Mouse (Mus musculus) embryonic facial prominence, embryonic 10.5 days (tissue): ENCODE results near the gene Fndc11. TPM values are rescaled to one million over a fixed set of nuclear protein-coding genes. Genes with fewer than 3 reads are reported as not detected.
"Not testable (repeated sequence)": the region's sequence is repeated elsewhere in the genome, so short reads cannot be mapped to it uniquely, and the experiment has no call there.

Experiments used
- DNase-seq: peaks from one replicate; pipeline ENCODE4 v3.0.0-alpha.2; 2017; ENCODE audit warnings: low spot score
- H3K27ac ChIP-seq: fragments of 300-500 bp; sonication (generic); replicated peaks from 2 replicates; pipeline ENCODE4 v1.5.1; 2016; ENCODE audit warnings: mild to moderate bottlenecking
- H3K27me3 ChIP-seq: fragments of 300-500 bp; sonication (generic); replicated peaks from 2 replicates; pipeline ENCODE4 v1.6.1; 2016; ENCODE audit warnings: low read depth, mild to moderate bottlenecking; ENCODE audit not compliant: poor library complexity, severe bottlenecking
- H3K36me3 ChIP-seq: fragments of 300-500 bp; sonication (generic); replicated peaks from 2 replicates; pipeline ENCODE4 v1.6.1; 2016; ENCODE audit warnings: mild to moderate bottlenecking, moderate library complexity
- H3K4me1 ChIP-seq: fragments of 300-500 bp; sonication (generic); 2 replicates; pipeline ENCODE4 v1.6.1; 2016
- H3K4me3 ChIP-seq: fragments of 300-500 bp; sonication (generic); 2 replicates; pipeline ENCODE4 v1.5.1; 2016; ENCODE audit warnings: mild to moderate bottlenecking, moderate library complexity
- H3K9me3 ChIP-seq: fragments of 300-500 bp; sonication (generic); 2 replicates; pipeline ENCODE4 v1.6.1; 2016; ENCODE audit warnings: mild to moderate bottlenecking
- WGBS: fragments of 180-500 bp; shearing (Covaris S2); methylation state at CpG from one replicate; pipeline ENCODE4 v1.1.7; 2016; 5-methylcytosine and 5-hydroxymethylcytosine counted together
- polyA plus RNA-seq: library from polyadenylated mRNA; unstranded; fragments of >200 nt; fragmentation: Nextera tagmentation; extraction: Ambion mirVana; gene quantifications from 2 replicates; pipeline ENCODE4 v1.2.1, GENCODE M21; 2016

The Fndc11 gene
- polyA plus RNA-seq: 0.25 and 0.26 TPM in 2 replicates

DNA sequence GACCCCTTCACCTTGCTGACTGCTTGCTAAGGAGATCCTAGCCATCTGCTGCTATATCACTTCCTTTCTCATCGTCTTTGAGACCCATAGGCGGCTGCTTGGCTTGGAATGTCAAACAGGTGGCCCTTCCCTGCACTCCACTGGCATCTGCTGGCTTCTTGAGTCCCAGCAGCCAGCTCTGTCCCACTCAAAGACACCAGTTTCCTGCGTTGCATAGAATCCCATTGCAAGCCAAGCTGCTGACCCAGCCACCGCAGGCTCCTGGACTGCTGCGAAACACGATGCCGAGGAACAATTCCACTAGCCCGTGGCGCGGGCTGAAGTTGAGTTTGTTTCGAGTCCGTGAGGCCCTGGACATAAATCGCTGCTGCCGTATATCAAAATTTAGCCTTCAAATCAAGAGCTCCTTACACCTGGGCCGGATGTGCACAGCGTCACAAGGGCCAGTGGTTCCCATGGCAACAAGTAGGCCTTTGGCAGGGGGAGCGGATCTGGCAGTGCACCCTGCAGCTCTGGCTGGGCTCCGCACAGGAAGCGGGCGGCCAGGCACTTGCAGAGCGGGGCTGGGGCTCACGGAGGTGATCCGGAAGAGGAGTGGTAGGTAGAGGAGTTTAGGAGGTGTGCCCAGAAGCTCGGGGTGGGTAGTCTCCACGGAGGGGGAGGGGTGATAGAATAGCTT is at the start of gene Fndc11:
TSS of gene Fndc11 (plus strand) at position 476 of the 679 bp plus-strand sequence.
- peak; percentile 88 for DNase-seq
- H3K4me3 ChIP-seq: peak within 1 kb of the TSS; percentile 55
- WGBS: 3% methylated on average over 25 of the region's 25 CpGs
- peaks cover 23% of the 10 kb centered on the region for H3K4me1 ChIP-seq
- H3K27ac ChIP-seq: peak within 1 kb of the TSS; percentile 40
- H3K9me3 ChIP-seq: no peaks in the 10 kb centered on the region
- no peaks in the 10 kb centered on the region for H3K36me3 ChIP-seq
- H3K27me3 ChIP-seq: peaks cover 14% of the 10 kb centered on the region

DNA sequence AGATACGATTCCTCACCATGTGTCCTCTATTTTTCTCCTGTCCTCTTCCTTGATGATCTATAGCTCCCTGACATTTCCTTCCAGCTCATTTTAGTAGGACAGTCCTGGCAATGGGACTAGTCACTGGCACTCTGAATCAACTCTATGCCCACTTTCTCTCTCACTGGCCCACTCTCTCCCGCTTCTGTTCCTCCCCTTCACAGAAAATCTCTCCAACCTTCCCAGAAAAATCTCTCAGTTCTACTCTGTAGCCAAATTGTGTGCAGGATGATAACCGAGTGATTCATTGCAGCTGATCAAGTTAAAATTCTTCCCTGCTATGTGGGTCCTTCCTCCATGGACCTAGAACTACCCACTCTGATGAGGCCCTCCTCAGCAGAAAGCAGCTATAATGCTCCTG is 45.2 kb upstream of the Fndc11 start:
- WGBS: 89% methylated on average over 3 of the region's 3 CpGs
- no peak overlapping the region for H3K4me3 ChIP-seq
- no peak for DNase-seq
- H3K27ac ChIP-seq: no peak overlapping the region
- H3K27me3 ChIP-seq: no peaks in the 10 kb centered on the region
- H3K4me1 ChIP-seq: no peaks in the 10 kb centered on the region
- H3K36me3 ChIP-seq: no peaks in the 10 kb centered on the region
- no peaks in the 10 kb centered on the region for H3K9me3 ChIP-seq

DNA sequence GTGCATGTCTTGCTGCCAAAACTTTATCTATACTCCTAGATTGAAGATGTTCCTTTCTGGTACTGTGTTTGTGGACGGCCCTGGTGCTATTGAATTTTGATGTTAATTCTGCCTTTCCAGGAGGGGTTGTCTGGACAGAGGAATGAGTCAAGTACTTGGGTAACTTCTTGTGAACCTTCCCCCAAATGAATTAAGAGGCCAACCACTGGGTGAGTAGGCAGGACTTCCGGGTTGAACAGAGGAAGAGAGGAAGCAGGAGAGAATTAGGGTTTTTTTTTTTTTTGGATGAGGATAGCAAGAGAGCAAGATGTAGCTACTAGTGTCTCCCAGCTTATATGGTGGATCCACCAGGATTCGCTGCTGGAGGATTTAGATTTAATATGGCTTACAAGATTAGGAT is 41.8 kb upstream of the Fndc11 start:
- Histone ChIP-seq H3K27ac (no peak overlapping the region), H3K4me3 (no peak overlapping the region), H3K9me3 (no peaks in the 10 kb centered on the region), H3K4me1 (no peaks in the 10 kb centered on the region), H3K27me3 (no peaks in the 10 kb centered on the region), H3K36me3 (no peaks in the 10 kb centered on the region)
- DNase-seq: no peak
- WGBS: 83% methylated on average over 3 of the region's 3 CpGs

DNA sequence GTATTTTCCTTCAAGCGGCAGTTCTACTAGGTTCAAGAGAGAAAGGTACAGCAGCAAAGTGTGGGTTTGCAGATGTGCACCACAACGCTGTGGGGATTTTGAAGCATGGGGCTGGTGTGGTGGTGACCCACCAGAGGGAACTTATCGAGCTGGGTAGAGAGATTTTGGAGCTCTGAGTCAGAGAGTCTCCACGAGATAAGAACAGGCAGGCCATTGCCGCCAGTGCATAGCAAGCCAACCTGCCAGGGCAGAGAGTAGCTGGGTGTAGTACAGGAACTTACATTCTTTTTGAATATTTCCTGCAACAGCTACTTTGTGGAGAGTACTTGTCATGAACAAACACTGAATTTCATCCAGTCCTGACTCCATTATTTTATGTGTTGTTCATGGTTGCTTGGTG is 41.3 kb upstream of the Fndc11 start:
- WGBS: 88% methylated on average over 5 of the region's 5 CpGs

DNA sequence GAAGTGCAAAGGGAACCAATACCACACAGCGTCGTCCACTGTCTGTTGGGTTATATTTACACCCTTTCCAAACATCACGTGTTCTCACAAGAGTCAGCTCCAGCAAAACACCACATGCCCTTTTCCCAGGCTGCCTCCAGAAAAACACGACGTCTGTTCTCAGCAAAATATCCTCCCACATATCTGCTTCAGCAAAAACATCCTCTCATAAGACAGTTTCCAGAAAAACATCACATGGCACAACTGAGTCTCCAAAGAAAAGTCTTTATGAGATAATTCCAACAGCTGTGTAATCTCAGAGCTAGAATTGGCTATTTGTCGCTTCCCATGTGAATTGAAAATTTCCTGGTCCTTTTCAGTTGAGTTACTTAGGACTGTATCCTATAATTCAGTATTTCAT is 38.9 kb upstream of the Fndc11 start:
- Histone ChIP-seq H3K27me3 (no peaks in the 10 kb centered on the region), H3K27ac (no peak overlapping the region), H3K9me3 (no peaks in the 10 kb centered on the region), H3K36me3 (no peaks in the 10 kb centered on the region), H3K4me3 (no peak overlapping the region), H3K4me1 (no peaks in the 10 kb centered on the region)
- no peak for DNase-seq
- WGBS: 83% methylated on average over 6 of the region's 6 CpGs

More for the DNA sequence above, 41.3 kb upstream of the Fndc11 start:
- H3K9me3 ChIP-seq: no peaks in the 10 kb centered on the region
- no peaks in the 10 kb centered on the region for H3K36me3 ChIP-seq
- no peak for DNase-seq
- H3K4me1 ChIP-seq: no peaks in the 10 kb centered on the region
- no peaks in the 10 kb centered on the region for H3K27me3 ChIP-seq
- H3K27ac ChIP-seq: no peak overlapping the region
- no peak overlapping the region for H3K4me3 ChIP-seq

DNA sequence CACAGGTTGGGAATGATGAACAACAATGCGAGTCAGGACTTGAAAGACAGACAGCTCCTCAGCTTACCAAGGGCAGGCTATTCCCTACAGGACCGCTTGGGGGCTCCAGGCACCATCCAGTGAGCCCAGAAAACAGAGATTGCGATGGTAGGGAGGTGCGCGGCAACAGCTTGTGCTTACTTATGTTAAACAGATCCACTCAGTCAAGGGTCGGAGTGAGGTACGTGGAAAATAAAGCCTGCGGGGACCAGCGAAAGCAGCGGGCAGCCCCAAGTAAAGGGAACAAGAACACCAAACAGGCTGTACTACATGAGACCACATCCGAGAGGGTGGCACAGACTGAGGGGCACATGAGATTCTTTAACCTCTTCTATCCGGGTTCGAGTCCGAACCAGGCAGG is 33.2 kb upstream of the Fndc11 start:
- Histone ChIP-seq H3K27me3 (no peaks in the 10 kb centered on the region), H3K27ac (peak overlapping the region; percentile 99), H3K4me3 (peak overlapping the region; percentile 70), H3K9me3 (no peaks in the 10 kb centered on the region), H3K36me3 (peaks cover 17% of the 10 kb centered on the region), H3K4me1 (peaks cover 23% of the 10 kb centered on the region)
- WGBS: under 1% methylated on average over 14 of the region's 14 CpGs
- DNase-seq: peak; percentile 90

DNA sequence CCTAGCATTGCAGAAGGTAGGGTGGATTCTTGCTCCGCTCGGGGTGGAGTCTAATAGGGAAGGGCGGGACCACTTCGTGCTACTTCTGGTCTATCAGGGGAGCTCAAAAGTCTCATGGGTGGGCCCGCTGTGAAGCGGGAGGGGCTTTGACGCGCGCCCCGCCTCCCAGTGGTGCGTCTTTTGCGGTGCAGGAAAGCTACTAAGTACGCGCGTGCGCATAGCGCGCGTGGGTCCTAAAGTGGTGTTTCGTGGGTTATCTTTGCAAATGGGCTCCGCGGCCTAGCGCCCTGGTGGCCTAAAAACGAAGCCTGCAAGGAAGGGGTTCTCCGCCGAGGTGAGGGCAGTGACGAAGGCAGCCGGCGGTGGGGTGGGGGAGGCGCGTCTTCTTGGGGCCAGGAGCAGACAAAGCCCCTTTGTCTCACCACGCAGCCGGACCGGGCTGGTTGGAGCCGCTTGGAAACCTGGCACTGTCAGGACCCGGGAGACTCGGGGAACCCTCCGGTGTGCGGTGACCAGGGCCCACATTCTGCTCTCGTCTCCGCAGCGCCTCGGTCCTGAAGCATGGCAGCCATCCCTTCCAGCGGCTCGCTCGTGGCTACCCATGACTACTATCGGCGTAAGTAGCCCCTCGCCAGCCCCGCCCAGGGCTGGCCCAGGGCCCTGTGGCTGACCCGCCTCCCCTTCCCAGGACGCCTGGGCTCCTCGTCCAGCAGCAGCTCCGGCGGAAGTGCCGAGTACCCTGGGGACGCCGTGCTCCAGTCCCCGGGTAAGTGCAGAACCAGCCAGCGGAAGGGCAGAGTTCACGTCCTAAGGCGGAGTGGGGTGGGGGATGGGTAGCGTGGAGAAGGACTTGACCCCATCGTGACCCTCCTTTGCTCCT is 32.5 kb upstream of the Fndc11 start, which contains the start of gene Ppdpf:
TSS of gene Ppdpf (plus strand) at position 127 of the 880 bp plus-strand sequence.
- under 1% methylated on average over 64 of the region's 64 CpGs for WGBS
- DNase-seq: peak; percentile 92
- peaks cover 23% of the 10 kb centered on the region for H3K4me1 ChIP-seq

DNA sequence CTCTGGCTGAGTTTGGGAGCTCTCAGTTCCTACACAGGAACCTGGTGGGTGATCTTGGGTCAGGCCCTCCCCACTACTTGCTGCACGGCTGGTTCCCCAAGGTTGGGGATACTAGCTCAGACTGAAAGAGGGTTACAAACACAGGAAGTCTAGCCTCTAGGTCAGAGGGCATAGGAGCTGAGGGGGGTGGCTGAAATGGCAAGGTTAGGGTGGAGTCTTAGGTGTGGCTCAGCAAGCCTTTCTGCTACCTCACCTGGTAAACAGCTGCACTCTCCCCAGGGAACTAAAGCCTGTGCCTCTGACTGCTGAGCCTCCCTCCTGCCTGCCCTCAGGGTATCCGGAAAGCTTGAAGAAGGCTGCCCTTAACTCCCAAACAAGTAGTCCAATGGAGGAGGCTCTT is 31.1 kb upstream of the Fndc11 start:
- peak overlapping the region; percentile 99 for H3K27ac ChIP-seq
- H3K27me3 ChIP-seq: no peaks in the 10 kb centered on the region
- peak overlapping the region; percentile 70 for H3K4me3 ChIP-seq
- WGBS: 36% methylated on average over 2 of the region's 2 CpGs
- DNase-seq: peak; percentile 34
- H3K36me3 ChIP-seq: peaks cover 17% of the 10 kb centered on the region
- H3K9me3 ChIP-seq: no peaks in the 10 kb centered on the region
- peaks cover 23% of the 10 kb centered on the region for H3K4me1 ChIP-seq

More for the DNA sequence above, 32.5 kb upstream of the Fndc11 start, which contains the start of gene Ppdpf:
- Histone ChIP-seq H3K27me3 (no peaks in the 10 kb centered on the region), H3K4me3 (peak within 1 kb of the TSS; percentile 70), H3K36me3 (peaks cover 17% of the 10 kb centered on the region), H3K9me3 (no peaks in the 10 kb centered on the region), H3K27ac (peak within 1 kb of the TSS; percentile 99)

DNA sequence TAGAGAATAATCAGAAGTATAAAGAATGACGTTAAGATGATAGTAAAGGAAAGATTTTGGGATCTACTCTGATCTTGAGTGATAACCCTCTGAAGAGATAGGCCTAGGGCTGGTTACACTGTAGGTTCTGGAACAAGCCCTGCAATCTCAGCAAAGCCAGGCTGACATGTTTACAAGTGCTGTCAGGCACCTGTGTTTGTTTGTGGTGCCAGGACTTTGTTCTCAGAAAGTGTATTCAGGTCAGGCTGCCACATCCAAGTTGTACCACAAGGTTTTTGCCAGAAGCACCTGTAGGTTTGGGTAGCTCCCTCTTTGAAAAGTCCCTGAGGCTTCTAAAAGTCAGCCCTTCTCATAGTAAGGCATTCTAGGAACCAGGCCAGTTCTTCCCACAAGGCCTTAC is 30.5 kb upstream of the Fndc11 start:
- no peak for DNase-seq
- no peaks in the 10 kb centered on the region for H3K27me3 ChIP-seq
- peaks cover 17% of the 10 kb centered on the region for H3K36me3 ChIP-seq
- peak overlapping the region; percentile 70 for H3K4me3 ChIP-seq
- peaks cover 23% of the 10 kb centered on the region for H3K4me1 ChIP-seq
- H3K9me3 ChIP-seq: no peaks in the 10 kb centered on the region
- no peak overlapping the region for H3K27ac ChIP-seq
- 88% methylated on average over 1 of the region's 1 CpGs for WGBS

DNA sequence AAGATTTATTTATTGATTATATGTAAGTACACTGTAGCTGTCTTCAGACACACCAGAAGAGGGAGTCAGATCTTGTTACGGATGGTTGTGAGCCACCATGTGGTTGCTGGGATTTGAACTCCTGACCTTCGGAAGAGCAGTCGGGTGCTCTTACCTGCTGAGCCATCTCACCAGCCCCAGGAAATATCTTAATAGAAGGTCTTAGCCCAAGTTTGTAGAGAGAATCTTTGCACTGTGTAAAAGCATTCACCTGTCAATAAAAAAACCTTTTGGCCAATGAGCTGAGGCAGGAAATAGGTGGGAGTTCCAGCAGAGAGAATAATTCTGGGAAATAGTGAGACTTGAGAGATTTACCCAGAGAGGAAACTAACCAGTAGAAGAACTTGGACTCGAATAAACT is 28.4 kb upstream of the Fndc11 start:
- H3K27ac ChIP-seq, DNase-seq, H3K4me3 ChIP-seq, H3K27me3 ChIP-seq, H3K9me3 ChIP-seq: not testable (repeated sequence)
- peaks cover 17% of the 10 kb centered on the region for H3K36me3 ChIP-seq
- WGBS: 80% methylated on average over 4 of the region's 4 CpGs
- H3K4me1 ChIP-seq: peaks cover 20% of the 10 kb centered on the region

DNA sequence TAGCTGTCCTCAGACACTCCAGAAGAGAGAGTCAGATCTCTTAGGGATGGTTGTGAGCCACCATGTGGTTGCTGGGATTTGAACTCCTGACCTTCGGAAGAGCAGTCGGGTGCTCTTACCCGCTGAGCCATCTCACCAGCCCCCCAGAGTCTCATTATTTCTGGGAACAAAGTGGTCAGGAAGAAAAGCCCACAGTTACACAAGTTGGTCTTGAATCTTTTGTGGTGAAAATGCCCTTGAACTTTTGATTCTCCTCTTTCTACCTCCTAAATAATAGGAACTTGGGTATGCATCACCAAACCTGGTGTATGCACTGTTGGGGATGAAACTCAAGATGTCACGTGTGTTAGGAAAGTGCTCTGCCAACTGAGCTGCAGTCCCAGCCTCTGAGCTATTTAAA is 27.9 kb upstream of the Fndc11 start:
- Histone ChIP-seq H3K36me3 (peaks cover 17% of the 10 kb centered on the region), H3K9me3 (no peaks in the 10 kb centered on the region), H3K4me1 (peaks cover 18% of the 10 kb centered on the region), H3K27ac (no peak overlapping the region), H3K27me3 (no peaks in the 10 kb centered on the region), H3K4me3 (no peak overlapping the region)
- no peak for DNase-seq
- WGBS: 65% methylated on average over 4 of the region's 4 CpGs

DNA sequence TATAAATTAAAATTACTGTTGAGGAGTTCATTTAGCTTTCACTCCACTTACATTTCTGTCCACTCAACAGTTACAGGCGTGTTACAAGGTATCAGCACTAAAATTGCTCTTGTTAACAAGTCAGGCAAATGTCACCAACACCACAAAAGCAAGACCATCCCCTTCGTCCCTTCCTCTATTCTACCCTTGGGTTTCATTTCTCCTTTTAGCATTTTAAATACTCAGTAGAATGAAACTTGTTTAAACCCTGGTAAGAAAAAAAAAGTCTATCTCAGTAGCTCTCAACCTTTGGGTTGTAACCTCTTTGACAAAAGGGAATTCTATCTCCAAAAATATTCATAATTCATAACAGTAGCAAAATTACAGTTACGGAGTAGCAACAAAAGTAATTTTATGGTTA is 26.8 kb upstream of the Fndc11 start:
- Histone ChIP-seq H3K9me3 (no peaks in the 10 kb centered on the region), H3K4me3 (no peak overlapping the region), H3K27ac (no peak overlapping the region), H3K36me3 (peaks cover 17% of the 10 kb centered on the region), H3K4me1 (peaks cover 14% of the 10 kb centered on the region), H3K27me3 (0 out of 2 replicates have a peak, but pooled peaks cover under 1% of the 10 kb centered on the region)
- DNase-seq: no peak
- 81% methylated on average over 3 of the region's 3 CpGs for whole genome bisulfite sequencing
